Mouse (Mus musculus) subcutaneous adipose tissue, adult 2 months (tissue): ENCODE data around the gene Gm9507. TPM values are rescaled to one million over a fixed set of nuclear protein-coding genes. Genes with fewer than 3 reads are reported as not detected.

Experiments
- polyA plus RNA-seq: library from polyadenylated mRNA; depleted of rRNA; stranded (reverse); fragments of >200 nt; gene quantifications from 2 replicates; pipeline ENCODE4 v1.2.3, GENCODE M21; 2012; ENCODE audit warnings: low replicate concordance; rRNA removed

Gm9507 gene
- not detected in 2 replicates for polyA plus RNA-seq

GRCm38 (mm10) chr10:77811743-77812142, at the start of gene Gm9507:
Gene Gm9507 (minus strand): TSS chr10:77811843.

GRCm38 (mm10) chr10:77852559-77852958, 40.9 kb upstream of the Gm9507 start, which contains the start of gene Gm10318:
Gene Gm10318 (plus strand): TSS chr10:77852859.

DNA sequence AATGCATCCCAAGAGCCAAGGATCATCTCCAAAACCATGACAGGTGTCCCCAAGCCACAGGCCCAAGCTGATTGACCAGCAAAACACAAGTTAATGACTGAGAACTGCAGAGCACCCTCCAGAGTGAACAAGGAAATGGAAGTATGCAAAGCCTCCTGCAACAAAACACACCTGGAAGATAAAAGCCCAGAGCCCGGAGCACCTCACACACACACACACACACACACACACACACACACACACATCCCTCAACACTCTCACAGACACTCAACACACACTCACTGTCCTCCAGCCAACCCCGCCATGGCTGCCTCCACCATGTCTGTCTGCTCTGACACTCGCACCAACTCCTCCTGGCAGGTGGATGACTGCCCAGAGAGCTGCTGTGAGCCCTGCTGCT, 34.9 kb upstream of the Gm9507 start, which contains the start of gene Gm36176:
Gene Gm36176, plus strand, starts transcription at position 301 of the 400 bp plus-strand sequence.

GRCm38 (mm10) chr10:77835647-77836046, 24.0 kb upstream of the Gm9507 start, which contains the start of gene Krtap10-10:
Gene Krtap10-10 (plus strand): TSS chr10:77835947.

DNA sequence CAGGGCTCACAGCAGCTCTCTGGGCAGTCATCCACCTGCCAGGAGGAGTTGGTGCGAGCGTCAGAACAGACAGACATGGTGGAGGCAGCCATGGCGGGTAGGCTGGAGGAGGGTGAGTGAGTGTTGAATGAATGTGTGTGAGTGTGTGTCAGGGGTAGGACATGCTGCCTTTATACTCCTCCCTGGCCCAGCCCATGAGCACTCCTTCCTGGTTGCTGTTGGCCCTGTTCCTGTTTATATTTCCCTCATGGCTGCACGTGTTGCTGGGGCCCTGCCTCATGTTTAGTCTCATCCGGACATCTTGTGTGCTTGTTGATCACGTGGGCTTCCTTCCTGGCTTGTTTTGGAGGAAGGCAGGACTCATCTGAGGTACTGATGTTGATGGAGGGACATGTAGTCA, 15.3 kb upstream of the Gm9507 start, which contains the start of gene Krtap10-4:
Gene Krtap10-4, minus strand, starts transcription at position 145 of the 400 bp plus-strand sequence.

GRCm38 (mm10) chr10:77814382-77814781, 2.7 kb upstream of the Gm9507 start, which contains the start of gene Gm2696:
Gene Gm2696 (plus strand): TSS chr10:77814682.

DNA sequence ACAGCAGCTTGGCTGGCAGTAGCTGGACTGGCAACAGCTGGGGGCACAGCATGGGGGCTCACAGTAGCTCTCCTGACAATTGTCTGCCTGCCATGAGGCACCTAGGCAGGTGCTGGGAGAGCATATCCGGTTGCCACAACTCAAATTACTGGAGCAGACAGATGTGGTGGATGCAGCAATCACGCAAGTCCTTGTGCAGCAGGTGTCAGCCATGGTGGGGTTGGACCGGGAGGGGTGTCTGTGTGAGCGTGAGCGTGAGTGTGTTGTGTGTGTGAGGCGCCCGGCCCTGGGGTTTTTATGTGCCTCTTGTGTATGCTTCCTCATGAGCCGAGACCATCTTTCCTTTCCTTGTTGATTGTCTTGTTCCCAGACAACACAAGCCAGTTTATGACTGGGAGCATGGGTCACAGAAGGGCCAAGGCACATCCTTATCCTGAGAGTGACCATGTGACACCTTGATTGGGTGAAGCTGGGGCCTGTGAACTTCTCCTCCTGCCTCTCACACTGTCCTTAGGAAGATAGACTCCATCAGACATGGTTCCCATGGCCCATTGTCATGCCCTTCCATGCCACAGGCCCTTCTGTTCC, 12.6 kb downstream of the Gm9507 start, which contains the start of gene Gm19668:
Gene Gm19668, minus strand, starts transcription at position 213 of the 588 bp plus-strand sequence.

DNA sequence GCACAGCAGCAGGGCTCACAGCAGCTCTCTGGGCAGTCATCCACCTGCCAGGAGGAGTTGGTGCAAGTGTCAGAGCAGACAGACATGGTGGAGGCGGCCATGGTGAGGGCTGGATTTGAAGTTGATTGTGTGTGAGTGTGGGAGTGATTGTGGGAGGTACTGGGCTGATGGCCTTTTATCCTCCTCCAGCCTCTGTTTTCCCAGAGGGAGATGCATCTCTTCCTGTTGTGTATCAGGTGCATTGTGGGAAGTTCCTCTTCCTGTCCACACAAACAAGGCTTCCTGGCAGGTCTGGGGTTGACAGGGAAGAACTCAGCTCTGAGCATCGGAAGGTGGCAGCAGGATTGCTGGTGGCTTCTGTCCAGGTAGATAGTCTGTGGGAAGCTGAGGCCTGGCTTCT, 16.7 kb downstream of the Gm9507 start, which contains the start of gene Gm9639:
Gene Gm9639, minus strand, starts transcription at position 101 of the 400 bp plus-strand sequence.

GRCm38 (mm10) chr10:77787876-77788275, 23.8 kb downstream of the Gm9507 start, which contains the start of gene Gm7137:
Gene Gm7137 (minus strand): TSS chr10:77788200.

GRCm38 (mm10) chr10:77782442-77782841, 29.2 kb downstream of the Gm9507 start, which contains the start of gene Gm3250:
Gene Gm3250 (minus strand): TSS chr10:77782542.

GRCm38 (mm10) chr10:77776844-77777243, 34.8 kb downstream of the Gm9507 start, which contains the start of gene Gm7138:
Gene Gm7138 (minus strand): TSS chr10:77776944.

DNA sequence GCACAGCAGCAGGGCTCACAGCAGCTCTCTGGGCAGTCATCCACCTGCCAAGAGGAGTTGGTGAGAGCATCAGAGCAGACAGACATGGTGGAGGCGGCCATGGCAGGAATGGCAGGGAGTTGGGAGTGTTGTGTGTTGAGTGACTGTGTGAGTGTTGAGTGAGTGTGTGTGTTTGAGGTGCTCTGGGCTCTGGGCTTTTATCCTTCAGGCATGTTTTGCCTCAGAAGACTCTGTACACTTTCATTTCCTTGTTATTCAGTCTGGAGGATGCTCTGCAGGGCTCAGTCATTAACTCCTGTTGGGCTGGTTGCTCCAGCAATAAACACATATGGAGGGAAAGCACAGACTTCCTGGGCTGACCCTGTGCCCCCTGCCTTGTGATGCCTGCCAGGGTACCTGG, 40.4 kb downstream of the Gm9507 start, which contains the start of gene Gm3238:
Gene Gm3238, minus strand, starts transcription at position 101 of the 400 bp plus-strand sequence.

Other genes with a start within 250 kb of the Gm9507 start
- gene Pttg1ip, start 230.1 kb downstream of the Gm9507 start, polyA plus RNA-seq: 234 and 258 TPM in 2 replicates
- gene Sumo3, start 205.7 kb downstream of the Gm9507 start, polyA plus RNA-seq: 253 and 352 TPM in 2 replicates
- gene Gm49325, start 205.6 kb downstream of the Gm9507 start, polyA plus RNA-seq: 0.84 TPM in 1 of 2 replicates, not detected in the other
- 60.5 and 66.2 TPM in 2 replicates for gene Ube2g2, start 189.6 kb downstream of the Gm9507 start, polyA plus RNA-seq
- gene Tspear, start 125.3 kb downstream of the Gm9507 start, polyA plus RNA-seq: 1.1 TPM in 1 of 2 replicates, not detected in the other
- gene Gm19402, start 121.1 kb downstream of the Gm9507 start, polyA plus RNA-seq: not detected in 2 replicates
- gene Gm9508, start 114.6 kb downstream of the Gm9507 start, polyA plus RNA-seq: not detected in 2 replicates
- gene Gm10272, start 105.2 kb downstream of the Gm9507 start, polyA plus RNA-seq: not detected in 2 replicates
- not detected in 2 replicates for gene Gm10024, start 100.4 kb downstream of the Gm9507 start, polyA plus RNA-seq
- gene Gm10142, start 96.0 kb downstream of the Gm9507 start, polyA plus RNA-seq: not detected in 2 replicates
- not detected in 2 replicates for gene Krtap12-1, start 91.2 kb downstream of the Gm9507 start, polyA plus RNA-seq
- not detected in 2 replicates for gene Gm10100, start 85.4 kb downstream of the Gm9507 start, polyA plus RNA-seq
- gene Gm18596, start 69.2 kb downstream of the Gm9507 start, polyA plus RNA-seq: not detected in 2 replicates
- not detected in 2 replicates for gene Gm9736, start 60.5 kb downstream of the Gm9507 start, polyA plus RNA-seq
- not detected in 2 replicates for gene Gm3233, start 52.2 kb downstream of the Gm9507 start, polyA plus RNA-seq
- gene Gm3238, start 40.5 kb downstream of the Gm9507 start, polyA plus RNA-seq: not detected in 2 replicates
- not detected in 2 replicates for gene Gm7138, start 34.9 kb downstream of the Gm9507 start, polyA plus RNA-seq
- gene Gm3250, start 29.3 kb downstream of the Gm9507 start, polyA plus RNA-seq: not detected in 2 replicates
- gene Gm7137, start 23.6 kb downstream of the Gm9507 start, polyA plus RNA-seq: not detected in 2 replicates
- not detected in 2 replicates for gene Gm9639, start 16.8 kb downstream of the Gm9507 start, polyA plus RNA-seq
- not detected in 2 replicates for gene Gm19668, start 12.7 kb downstream of the Gm9507 start, polyA plus RNA-seq
- gene Gm2696, start 2.8 kb upstream of the Gm9507 start, polyA plus RNA-seq: not detected in 2 replicates
- gene Krtap10-4, start 15.3 kb upstream of the Gm9507 start, polyA plus RNA-seq: not detected in 2 replicates
- not detected in 2 replicates for gene Krtap10-10, start 24.1 kb upstream of the Gm9507 start, polyA plus RNA-seq
- gene Gm36176, start 35.0 kb upstream of the Gm9507 start, polyA plus RNA-seq: not detected in 2 replicates
- gene Gm10318, start 41.0 kb upstream of the Gm9507 start, polyA plus RNA-seq: not detected in 2 replicates
- not detected in 2 replicates for gene Gm3285, start 50.1 kb upstream of the Gm9507 start, polyA plus RNA-seq
- gene Lrrc3, start 90.7 kb upstream of the Gm9507 start, polyA plus RNA-seq: 7.8 and 12.9 TPM in 2 replicates
- gene Trpm2, start 158.7 kb upstream of the Gm9507 start, polyA plus RNA-seq: 0.69 and 2.5 TPM in 2 replicates
- 57.2 and 59.7 TPM in 2 replicates for gene 1810043G02Rik, start 166.7 kb upstream of the Gm9507 start, polyA plus RNA-seq
- gene Pfkl, start 198.2 kb upstream of the Gm9507 start, polyA plus RNA-seq: 159 and 201 TPM in 2 replicates
- 6.6 and 13.6 TPM in 2 replicates for gene Dnmt3l, start 230.1 kb upstream of the Gm9507 start, polyA plus RNA-seq
- 0.19 TPM in 1 of 2 replicates, not detected in the other for gene Aire, start 231.8 kb upstream of the Gm9507 start, polyA plus RNA-seq